Mouse (Mus musculus) NIH3T3 (cell line): Measurements from ENCODE around the gene Dph1.

Experiments used
- DNase-seq: peaks from one replicate; pipeline ENCODE4 v3.0.0-alpha.2; 2012; ENCODE audit warnings: low read depth

Dph1 gene

GRCm38 (mm10) chr11:75190905-75191441 lies at the start of gene Dph1:
Dph1 (minus strand) TSS chr11:75191241.
- no peak for DNase-seq

DNA sequence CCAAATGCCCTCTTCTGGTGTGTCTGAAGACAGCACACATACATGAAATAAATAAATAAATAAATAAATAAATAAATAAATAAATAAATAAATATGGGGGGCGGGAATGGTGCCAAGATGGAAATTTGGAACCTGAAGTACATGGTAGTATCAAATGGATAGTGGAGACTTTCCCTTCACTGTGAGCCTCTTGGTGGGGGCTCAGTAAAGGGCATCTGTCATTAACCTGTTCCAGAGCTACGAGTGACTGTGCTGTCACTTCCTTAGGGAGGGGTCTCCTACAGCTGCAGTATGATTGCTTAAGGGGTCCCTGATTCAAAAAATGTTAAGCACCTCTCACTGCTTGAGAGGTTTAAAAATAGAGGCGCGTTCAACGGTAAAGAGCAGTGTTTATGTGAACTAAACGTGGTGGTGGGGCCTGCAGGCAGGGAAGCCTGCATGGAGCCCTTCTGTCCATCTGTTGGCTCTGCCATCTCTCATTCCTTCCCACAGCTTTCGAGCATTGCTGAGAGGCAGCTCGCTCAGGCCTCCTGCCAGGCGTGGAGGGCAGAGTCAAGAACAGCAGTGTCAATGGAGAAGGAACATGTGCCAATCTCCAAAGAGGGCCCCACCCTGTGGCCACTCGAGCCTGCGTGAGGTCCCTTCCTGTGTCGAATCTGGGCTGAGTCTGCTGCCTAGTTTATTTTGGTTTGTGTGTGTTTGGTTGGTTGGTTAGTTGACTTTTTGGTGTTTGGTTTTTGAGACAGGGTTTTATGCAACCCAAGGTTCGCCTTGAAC lies 49.3 kb upstream of the Dph1 start:
- DNase-seq: peak; percentile 24

DNA sequence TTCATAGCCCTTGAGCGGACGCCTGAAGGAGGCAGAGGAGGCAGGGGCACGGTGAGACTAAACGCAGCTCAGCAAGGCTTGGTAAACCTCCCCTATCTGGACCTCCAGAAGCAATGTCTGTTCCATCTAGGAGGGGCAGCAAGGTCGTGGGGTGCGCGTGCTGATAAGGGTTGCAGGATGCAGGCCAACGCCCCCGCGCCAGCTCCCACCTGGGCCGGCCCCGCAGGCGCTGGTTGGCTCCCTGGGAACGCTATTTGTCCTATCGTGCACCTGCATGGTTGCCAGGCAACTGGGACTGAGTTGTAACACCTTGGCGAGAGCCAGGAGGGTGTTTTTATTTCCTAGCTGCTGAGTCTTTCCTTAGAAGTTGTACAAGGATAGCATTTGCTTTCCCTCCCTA lies 43.7 kb upstream of the Dph1 start:
- no peak for DNase-seq

- DNase-seq: no peak
These were observed 41.4 kb upstream of the Dph1 start for GRCm38 (mm10) chr11:75232434-75232833.

DNA sequence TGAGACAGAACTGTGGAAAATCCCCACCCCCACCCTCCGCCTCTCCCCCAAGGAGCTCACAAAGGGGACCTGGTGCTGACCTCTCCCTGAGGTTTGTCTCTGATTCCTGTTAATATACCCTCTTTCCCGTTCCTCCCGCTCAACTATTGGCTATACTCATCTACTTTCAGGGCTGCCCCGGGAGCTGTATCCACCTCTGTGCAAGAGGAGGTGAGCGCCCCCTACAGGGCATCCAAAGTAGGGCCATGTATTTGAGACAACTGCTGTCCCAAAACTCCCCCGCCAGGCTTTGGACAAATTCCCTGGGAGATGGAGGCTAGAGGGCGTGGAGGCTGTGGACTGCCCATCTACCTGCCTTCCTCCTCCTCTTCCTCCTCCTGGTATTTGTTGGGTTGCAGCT lies 40.7 kb upstream of the Dph1 start:
- DNase-seq: peak; percentile 70

DNA sequence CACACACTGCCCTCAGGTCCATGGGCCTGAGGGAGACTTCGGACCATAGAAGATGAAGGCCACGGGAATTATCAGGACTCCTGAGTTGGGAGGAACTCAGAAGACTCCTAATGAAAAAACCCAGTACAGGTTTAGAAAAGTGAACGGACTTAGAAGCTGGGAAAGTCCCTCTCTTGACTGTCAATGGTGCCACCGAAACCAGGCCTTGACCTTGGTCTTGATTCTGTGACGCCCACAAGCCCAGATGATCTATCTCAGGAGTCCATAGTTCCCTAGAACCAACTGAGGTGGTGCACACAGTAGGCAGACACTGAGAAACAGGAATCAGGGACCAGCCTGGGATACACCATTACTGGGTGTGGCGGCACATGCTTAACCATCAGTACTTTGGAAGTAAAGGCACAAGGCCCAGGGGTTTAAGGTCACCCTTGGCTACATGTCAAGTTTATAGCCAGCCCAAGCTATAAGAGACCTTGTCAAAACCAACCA lies 39.3 kb upstream of the Dph1 start:
- no peak for DNase-seq

GRCm38 (mm10) chr11:75229289-75229688 lies 38.2 kb upstream of the Dph1 start:
- no peak for DNase-seq

DNA sequence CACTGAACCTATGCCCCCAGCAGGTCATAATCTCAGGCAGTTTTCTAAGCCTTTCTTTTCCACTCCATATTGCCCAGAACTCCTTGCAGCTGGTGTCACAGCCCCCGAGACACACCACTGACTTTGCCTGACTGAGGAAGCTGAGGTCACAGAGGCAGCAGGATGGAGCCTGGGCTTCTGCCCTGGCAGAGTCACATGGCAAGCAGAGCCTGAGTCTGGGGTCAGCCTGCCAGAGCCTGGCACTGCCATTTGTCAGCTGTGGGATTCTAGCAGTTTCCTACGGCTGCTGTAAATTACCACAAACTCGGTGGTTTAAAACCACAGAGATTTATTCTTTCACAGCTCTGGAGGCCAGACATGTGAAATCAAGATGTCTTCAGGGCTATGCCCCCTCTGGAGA lies 36.6 kb upstream of the Dph1 start:
- DNase-seq: no peak

DNA sequence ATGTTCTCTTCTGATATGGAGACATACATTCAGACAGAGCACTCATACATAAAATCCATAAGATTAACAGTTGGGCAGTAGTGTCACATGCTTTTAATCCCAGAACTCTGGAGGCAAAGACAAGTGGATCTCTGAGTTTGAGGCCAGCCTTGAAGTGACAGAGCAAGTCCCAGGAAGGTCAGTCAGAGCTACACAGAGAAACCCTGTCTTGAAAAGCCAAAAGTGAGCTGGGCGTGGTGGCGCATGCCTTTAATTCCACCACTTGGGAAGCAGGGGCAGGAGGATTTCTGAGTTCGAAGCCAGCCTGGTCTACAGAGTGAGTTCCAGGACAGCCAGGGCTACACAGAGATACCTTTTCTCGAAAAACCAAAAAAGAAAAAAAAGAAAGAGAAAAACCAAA lies 33.8 kb upstream of the Dph1 start:
- DNase-seq: no peak

- no peak for DNase-seq
These were observed 33.0 kb upstream of the Dph1 start for GRCm38 (mm10) chr11:75224062-75224461.

GRCm38 (mm10) chr11:75220517-75221145 lies 29.6 kb upstream of the Dph1 start:
- DNase-seq: no peak

- DNase-seq: peak; percentile 57
These were observed 29.1 kb upstream of the Dph1 start for GRCm38 (mm10) chr11:75220115-75220514.

DNA sequence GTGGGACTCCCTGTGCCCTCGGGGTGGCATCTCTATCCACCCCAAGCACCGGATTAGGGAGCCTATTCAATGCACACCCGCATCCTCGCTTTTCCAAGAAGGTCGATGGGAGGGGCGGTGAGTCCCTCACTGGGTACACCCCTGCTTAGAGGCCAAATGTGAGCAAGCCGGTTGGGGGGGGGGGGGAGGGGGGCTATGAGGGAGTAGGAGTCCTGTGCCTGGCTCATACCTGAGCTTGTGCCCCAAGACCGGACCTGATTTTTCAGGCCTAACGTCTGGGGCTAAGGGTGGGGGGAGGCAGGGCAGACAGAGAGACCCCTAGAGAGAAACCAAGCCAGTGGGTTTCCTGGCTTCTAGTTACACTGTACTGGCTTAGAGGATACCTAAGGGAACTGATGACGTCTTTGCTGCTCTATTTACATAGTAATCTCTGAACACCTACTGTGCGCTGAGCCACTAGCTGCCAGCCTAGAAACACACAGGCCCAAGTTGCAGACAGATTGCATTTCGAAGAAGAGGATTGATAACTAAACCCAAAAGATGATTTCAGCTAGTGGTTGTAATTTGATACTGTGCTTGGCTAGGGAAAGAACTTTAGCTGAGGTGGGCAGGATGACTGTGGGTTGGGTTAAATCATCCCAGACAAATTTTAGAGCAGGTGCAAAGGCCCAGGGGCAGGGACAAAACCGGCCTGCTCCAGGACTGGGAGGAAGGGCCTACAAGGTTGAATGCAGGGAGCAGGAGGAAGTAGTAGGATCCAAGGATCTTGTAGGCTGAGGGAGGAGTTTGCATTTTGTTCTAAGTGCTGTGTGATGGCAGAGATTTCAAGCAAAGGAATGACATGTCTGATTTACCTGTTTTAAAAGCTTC lies 23.3 kb upstream of the Dph1 start:
- no peak for DNase-seq

GRCm38 (mm10) chr11:75213372-75214080 lies 22.5 kb upstream of the Dph1 start:
- DNase-seq: no peak

GRCm38 (mm10) chr11:75212876-75213275 lies 21.8 kb upstream of the Dph1 start:
- no peak for DNase-seq

GRCm38 (mm10) chr11:75212031-75212667 lies 21.1 kb upstream of the Dph1 start:
- peak; percentile 46 for DNase-seq

DNA sequence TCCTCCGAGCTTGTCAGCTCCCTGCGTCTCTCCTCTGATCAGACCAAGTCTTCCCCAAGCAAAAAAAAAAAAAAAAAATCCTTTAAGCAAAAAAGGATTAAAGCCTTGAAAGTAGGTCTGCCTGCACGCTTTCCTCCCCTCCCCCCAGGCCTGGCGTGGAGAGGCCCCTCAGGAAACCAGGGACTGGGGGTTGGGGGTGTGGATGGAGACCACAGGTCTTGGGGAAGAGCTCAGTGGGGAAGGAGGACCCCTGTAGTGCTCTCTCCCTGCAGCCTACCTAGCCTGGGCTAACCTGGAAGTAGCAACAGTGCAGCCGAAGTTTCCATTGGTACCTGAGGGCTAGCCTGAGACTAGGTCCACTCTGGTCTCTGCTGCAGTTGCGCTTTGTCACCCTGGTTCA lies 19.7 kb upstream of the Dph1 start:
- DNase-seq: no peak

GRCm38 (mm10) chr11:75210093-75210492 lies 19.1 kb upstream of the Dph1 start:
- no peak for DNase-seq

- no peak for DNase-seq
These were observed 18.3 kb upstream of the Dph1 start for GRCm38 (mm10) chr11:75209363-75209762.

DNA sequence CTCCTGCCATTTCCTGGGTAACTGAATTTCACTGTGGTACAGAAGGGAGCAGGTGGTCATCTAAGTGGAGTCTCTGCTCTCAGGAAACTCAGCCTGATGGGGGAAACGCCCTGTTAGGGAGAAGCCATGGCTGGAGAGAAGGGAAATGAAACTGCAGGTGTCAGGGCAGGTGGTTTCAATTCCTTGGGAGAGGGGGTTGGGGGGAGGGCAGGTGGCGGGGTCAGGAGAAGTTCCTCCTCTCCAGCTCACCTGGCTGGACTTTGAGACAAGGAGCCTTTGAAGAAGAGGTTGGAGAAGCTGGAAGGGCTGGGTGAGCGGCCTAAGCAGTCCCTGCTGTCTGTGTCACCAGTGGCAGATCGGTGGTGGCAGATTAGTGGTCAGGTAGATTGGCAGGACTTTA lies 15.3 kb upstream of the Dph1 start:
- no peak for DNase-seq

- no peak for DNase-seq
These were observed 13.4 kb upstream of the Dph1 start for GRCm38 (mm10) chr11:75204472-75204871.
